Mouse (Mus musculus) kidney, adult 10 weeks (tissue): ENCODE measurements around the gene Olfr1097. TPM values are rescaled to one million over a fixed set of nuclear protein-coding genes. Genes with fewer than 3 reads are reported as not detected.

Experiments used
- polyA plus RNA-seq: library from polyadenylated mRNA; stranded (reverse); fragments of 350-450 nt; fragmentation: Illumina TruSeq; extraction: RNeasy Lipid Tissue Mini Kit (QIAGEN cat#74804); gene quantifications from one replicate; pipeline ENCODE4 v1.2.3, GENCODE M21; 2014; ENCODE audit warnings: low read depth, low replicate concordance

Olfr1097 gene
- polyA plus RNA-seq = not detected

GRCm38 (mm10) chr2:86892116-86892515 is at the start of gene Olfr1097:
Olfr1097 (minus strand) TSS chr2:86892216.

GRCm38 (mm10) chr2:86924445-86924844 is 32.4 kb upstream of the Olfr1097 start, which contains the start of gene Olfr1098:
Olfr1098 (minus strand) TSS chr2:86924545.

GRCm38 (mm10) chr2:86874702-86875101 is 17.3 kb downstream of the Olfr1097 start, which contains the start of gene Gm13723:
Gm13723 (minus strand) TSS chr2:86874802.

GRCm38 (mm10) chr2:86851596-86851995 is 40.4 kb downstream of the Olfr1097 start, which contains the start of gene Olfr1095:
Olfr1095 (minus strand) TSS chr2:86851696.

Other genes starting within 250 kb of the Olfr1097 start
- gene Olfr1085, start 230.2 kb downstream of the Olfr1097 start, polyA plus RNA-seq = not detected
- not detected for gene Olfr1086, start 212.1 kb downstream of the Olfr1097 start, polyA plus RNA-seq
- gene Olfr1087, start 193.8 kb downstream of the Olfr1097 start, polyA plus RNA-seq = not detected
- not detected for gene Olfr1089, start 158.5 kb downstream of the Olfr1097 start, polyA plus RNA-seq
- gene Olfr1090, start 133.2 kb downstream of the Olfr1097 start, polyA plus RNA-seq = not detected
- gene Olfr1093, start 109.7 kb downstream of the Olfr1097 start, polyA plus RNA-seq = not detected
- not detected for gene Olfr141, start 82.2 kb downstream of the Olfr1097 start, polyA plus RNA-seq
- not detected for gene Olfr1094, start 67.6 kb downstream of the Olfr1097 start, polyA plus RNA-seq
- not detected for gene Olfr1095, start 40.5 kb downstream of the Olfr1097 start, polyA plus RNA-seq
- not detected for gene Gm13723, start 17.4 kb downstream of the Olfr1097 start, polyA plus RNA-seq
- gene Olfr1098, start 32.3 kb upstream of the Olfr1097 start, polyA plus RNA-seq = not detected
- not detected for gene Olfr1099, start 68.5 kb upstream of the Olfr1097 start, polyA plus RNA-seq
- not detected for gene Olfr1100, start 87.7 kb upstream of the Olfr1097 start, polyA plus RNA-seq
- not detected for gene Olfr1101, start 99.0 kb upstream of the Olfr1097 start, polyA plus RNA-seq
- gene Olfr1102, start 106.2 kb upstream of the Olfr1097 start, polyA plus RNA-seq = not detected
- not detected for gene Olfr1104, start 134.9 kb upstream of the Olfr1097 start, polyA plus RNA-seq
- gene Olfr1105, start 144.3 kb upstream of the Olfr1097 start, polyA plus RNA-seq = not detected
- not detected for gene Olfr1106, start 160.1 kb upstream of the Olfr1097 start, polyA plus RNA-seq
- not detected for gene Olfr1107, start 183.6 kb upstream of the Olfr1097 start, polyA plus RNA-seq
- not detected for gene Olfr1109, start 203.8 kb upstream of the Olfr1097 start, polyA plus RNA-seq
- gene Olfr259, start 222.4 kb upstream of the Olfr1097 start, polyA plus RNA-seq = not detected
- gene Olfr1110, start 248.1 kb upstream of the Olfr1097 start, polyA plus RNA-seq = not detected